Mouse (Mus musculus): ENCODE results near the gene Ovol1. TPM values are rescaled to one million over a fixed set of nuclear protein-coding genes. Genes with fewer than 3 reads are reported as not detected.

Ovol1 gene
- polyA plus RNA-seq, 1 experiment from 2014 or later = 0.08 TPM

DNA sequence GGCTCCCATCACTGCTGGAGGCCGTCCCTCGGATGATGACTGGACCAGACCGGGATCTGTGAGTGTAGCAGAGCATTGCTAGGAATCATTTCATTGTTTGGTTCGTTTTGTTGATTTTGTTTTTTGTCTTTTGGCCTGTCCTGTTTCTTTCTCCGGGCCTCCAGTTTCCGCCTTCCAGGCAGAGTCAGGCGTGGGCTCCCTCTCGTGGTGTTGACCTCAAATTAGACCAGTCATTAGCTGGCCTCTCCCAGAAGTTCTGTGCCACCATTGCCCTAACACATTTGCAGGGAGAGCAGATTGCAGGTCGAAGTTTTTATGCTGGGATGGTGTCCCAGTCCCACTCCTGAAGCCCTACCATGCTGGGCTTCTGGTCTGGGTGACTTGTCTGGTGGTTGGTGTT lies 28.7 kb upstream of the Ovol1 start:
- no peaks in the 10 kb centered on the region for H3K36me3 ChIP-seq
- no peak overlapping the region for H3K27ac ChIP-seq (replicated peaks)
- WGBS = 83% methylated on average over 9 of the region's 9 CpGs
- H3K27me3 ChIP-seq = no peaks in the 10 kb centered on the region
- no peaks in the 10 kb centered on the region for H3K4me1 ChIP-seq
- H3K4me3 ChIP-seq = no peak overlapping the region
- no peak for ATAC-seq (ENCODE audit: low FRiP score, low read depth)
- no peaks in the 10 kb centered on the region for H3K9me3 ChIP-seq
- no peak overlapping the region for H3K9ac ChIP-seq (replicated peaks)
- H3K4me2 ChIP-seq (replicated peaks) = no peak overlapping the region

DNA sequence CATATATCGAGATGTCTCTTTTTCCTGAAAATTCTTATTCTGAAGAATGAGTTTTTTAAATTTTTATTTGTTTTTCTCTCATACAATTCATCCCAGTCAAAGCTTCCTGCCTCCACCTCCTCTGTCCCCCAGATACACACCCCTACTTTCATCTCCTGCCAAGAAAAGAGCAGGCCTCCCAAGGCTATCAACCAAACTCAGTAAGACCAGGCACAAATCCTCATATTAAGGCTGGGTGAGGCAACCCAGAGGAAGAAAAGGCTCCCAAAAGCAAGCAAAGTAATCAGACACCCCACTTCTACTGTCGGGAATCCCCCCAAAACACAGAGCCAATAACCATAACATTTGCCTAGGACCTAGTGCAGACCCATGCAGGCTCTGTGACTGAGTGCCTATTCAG lies 21.5 kb upstream of the Ovol1 start:
- WGBS = 77% methylated on average over 2 of the region's 2 CpGs
- no peak overlapping the region for H3K4me3 ChIP-seq
- H3K4me1 ChIP-seq = no peaks in the 10 kb centered on the region
- ATAC-seq (ENCODE audit: low FRiP score, low read depth) = no peak
- H3K4me2 ChIP-seq (replicated peaks) = no peak overlapping the region
- H3K9me3 ChIP-seq = no peaks in the 10 kb centered on the region
- H3K9ac ChIP-seq (replicated peaks) = no peak overlapping the region
- H3K27ac ChIP-seq (replicated peaks) = no peak overlapping the region
- H3K27me3 ChIP-seq = no peaks in the 10 kb centered on the region
- no peaks in the 10 kb centered on the region for H3K36me3 ChIP-seq

DNA sequence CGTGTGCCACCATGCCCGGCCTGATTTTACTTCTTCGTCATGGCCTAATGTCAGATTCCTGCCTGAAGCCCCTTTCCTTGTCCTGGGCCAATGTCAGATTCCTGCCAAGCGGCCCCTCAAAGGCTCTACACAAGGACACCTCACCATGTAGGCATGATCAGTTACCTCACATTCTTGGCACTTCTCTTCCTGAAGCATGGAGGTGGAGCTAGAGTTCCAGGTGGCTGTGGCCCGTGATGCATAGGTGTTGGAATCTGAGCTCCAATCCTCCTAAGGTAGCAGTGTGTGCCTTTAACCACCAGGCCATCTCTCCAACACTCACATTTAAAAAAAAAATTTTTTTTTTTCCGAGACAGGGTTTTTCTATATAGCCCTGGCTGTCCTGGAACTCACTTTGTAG lies 20.3 kb upstream of the Ovol1 start:
- no peak overlapping the region for H3K4me3 ChIP-seq
- no peaks in the 10 kb centered on the region; the same call in 1 of the 2 replicates for H3K27me3 ChIP-seq
- H3K9ac ChIP-seq (replicated peaks) = no peak overlapping the region
- no peaks in the 10 kb centered on the region for H3K4me1 ChIP-seq
- no peak overlapping the region for H3K4me2 ChIP-seq (replicated peaks)
- H3K36me3 ChIP-seq = no peaks in the 10 kb centered on the region
- H3K27ac ChIP-seq (replicated peaks) = no peak overlapping the region
- no peaks in the 10 kb centered on the region for H3K9me3 ChIP-seq
- ATAC-seq (ENCODE audit: low FRiP score, low read depth) = no peak
- 84% methylated on average over 6 of the region's 6 CpGs for WGBS

DNA sequence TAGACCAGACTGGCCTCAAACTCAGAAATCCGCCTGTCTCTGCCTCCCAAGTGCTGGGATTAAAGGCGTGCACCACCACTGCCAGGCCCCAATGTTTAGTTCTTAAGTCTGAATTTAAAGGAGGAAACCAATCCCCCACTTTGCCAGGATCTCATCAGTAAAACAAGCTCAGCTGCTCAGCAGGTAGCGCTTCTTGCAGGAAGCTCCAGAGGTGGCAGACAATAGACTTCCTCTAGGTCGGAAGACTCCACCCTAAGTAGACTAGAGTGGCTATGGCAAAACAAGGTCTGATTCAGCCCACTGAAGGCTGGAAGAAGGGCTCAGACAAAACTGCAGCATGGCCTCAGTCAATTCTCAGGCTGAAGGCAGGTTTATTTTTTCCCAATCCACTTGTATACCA lies 19.5 kb upstream of the Ovol1 start:
- ATAC-seq (ENCODE audit: low FRiP score, low read depth) = no peak
- H3K9me3 ChIP-seq = no peaks in the 10 kb centered on the region
- H3K27me3 ChIP-seq = no peaks in the 10 kb centered on the region; the same call in 1 of the 2 replicates
- no peak overlapping the region for H3K4me2 ChIP-seq (replicated peaks)
- WGBS = 73% methylated on average over 4 of the region's 4 CpGs
- no peaks in the 10 kb centered on the region for H3K36me3 ChIP-seq
- no peak overlapping the region for H3K4me3 ChIP-seq
- H3K4me1 ChIP-seq = no peaks in the 10 kb centered on the region
- H3K27ac ChIP-seq (replicated peaks) = no peak overlapping the region
- H3K9ac ChIP-seq (replicated peaks) = no peak overlapping the region

DNA sequence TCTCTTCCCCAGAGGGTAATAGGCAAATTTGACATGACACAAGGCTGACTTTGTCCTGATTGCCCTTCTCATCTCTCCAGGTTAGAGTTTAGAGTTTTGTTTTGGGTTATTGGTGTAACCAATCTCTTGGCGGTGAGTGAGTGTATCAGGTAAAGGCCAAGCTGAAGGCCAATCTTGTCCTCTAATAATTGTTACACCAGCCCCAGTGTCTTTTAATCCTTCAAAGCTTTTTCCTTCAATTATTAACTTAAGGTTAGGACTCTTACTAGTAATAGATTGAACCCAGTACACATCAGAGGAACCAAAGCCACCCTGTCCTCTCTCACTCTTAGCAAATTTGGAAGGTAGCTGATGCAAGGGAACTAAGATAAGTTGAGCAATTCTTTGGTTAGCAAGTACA lies 14.9 kb upstream of the Ovol1 start:
- Histone ChIP-seq H3K27me3 (no peaks in the 10 kb centered on the region; the same call in 1 of the 2 replicates), H3K36me3 (no peaks in the 10 kb centered on the region; the same call in 1 of the 2 replicates), H3K9me3 (no peaks in the 10 kb centered on the region), H3K4me3 (no peak overlapping the region), H3K4me1 (no peaks in the 10 kb centered on the region), H3K27ac (replicated peaks) (no peak overlapping the region), H3K4me2 (replicated peaks) (no peak overlapping the region), H3K9ac (replicated peaks) (no peak overlapping the region)
- ATAC-seq (ENCODE audit: low FRiP score, low read depth) = no peak
- WGBS = 97% methylated on average over 1 of the region's 1 CpGs

DNA sequence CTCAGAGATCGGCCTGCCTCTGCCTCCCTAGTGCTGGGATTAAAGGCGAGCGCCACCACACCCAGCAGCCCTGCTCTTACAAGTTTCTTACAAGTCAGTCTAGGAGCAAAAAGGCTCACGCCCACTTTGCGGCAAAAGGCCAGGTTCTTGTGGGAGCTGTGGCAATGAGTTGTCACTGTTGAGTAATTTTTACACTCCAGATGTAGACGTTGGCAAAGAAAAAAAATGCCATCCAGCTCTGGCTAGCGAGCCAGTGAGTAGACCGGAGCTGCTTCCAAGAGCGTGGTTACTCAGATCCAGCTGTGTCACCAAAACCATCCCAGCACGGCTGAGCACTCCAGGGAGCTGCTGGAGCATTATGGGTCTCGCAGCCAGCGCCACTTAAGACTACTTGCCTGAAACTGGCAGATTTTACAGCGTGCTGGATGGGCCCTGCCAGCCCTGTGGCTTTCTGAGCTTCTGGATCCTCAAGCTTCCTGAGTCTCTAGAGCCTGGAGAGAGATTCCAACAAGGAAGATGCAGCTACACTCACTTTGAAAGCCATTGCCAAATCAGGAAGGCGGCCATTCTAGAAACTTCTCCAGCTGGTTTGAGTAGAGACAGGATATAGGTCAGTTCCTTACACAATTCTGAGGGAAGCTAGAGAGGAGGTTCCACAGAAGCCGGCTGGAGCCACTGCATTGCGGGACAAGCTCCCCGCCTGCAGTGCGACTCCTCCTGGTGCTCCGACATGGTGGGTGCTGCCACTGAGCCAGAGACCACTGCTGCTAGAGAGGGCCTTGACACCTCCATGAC lies 12.1 kb upstream of the Ovol1 start:
- Histone ChIP-seq H3K4me1 (peaks cover 12% of the 10 kb centered on the region), H3K4me2 (replicated peaks) (no peak overlapping the region), H3K27me3 (peaks cover 12% of the 10 kb centered on the region), H3K4me3 (no peak overlapping the region), H3K9me3 (no peaks in the 10 kb centered on the region), H3K9ac (replicated peaks) (no peak overlapping the region), H3K36me3 (no peaks in the 10 kb centered on the region; the same call in 1 of the 2 replicates), H3K27ac (replicated peaks) (no peak overlapping the region)
- no peak for ATAC-seq (ENCODE audit: low FRiP score, low read depth)
- WGBS = 87% methylated on average over 19 of the region's 19 CpGs

DNA sequence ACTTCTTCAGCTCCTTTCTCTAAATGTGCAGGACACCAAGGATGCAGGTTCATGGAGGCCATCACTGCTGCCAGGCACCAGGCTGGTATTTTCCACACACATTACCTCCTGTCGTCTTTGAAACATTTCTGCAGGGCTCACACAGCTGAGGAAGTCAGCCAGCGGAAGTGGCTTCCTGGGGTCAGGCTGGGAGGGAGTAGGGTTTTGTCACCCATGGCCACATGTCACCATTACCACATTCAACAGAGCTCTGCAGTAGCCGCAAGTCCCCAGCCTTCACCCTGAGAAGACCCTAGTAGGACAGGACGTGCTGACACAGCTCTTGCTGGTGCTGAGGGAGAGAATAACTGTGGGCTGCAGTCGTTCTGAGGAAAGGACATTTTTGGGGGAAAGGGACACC lies 11.4 kb upstream of the Ovol1 start:
- Histone ChIP-seq H3K27me3 (peaks cover 14% of the 10 kb centered on the region), H3K27ac (replicated peaks) (no peak overlapping the region), H3K4me2 (replicated peaks) (no peak overlapping the region), H3K9me3 (no peaks in the 10 kb centered on the region), H3K36me3 (no peaks in the 10 kb centered on the region; the same call in 1 of the 2 replicates), H3K9ac (replicated peaks) (no peak overlapping the region), H3K4me1 (peaks cover 17% of the 10 kb centered on the region), H3K4me3 (no peak overlapping the region)
- 80% methylated on average over 5 of the region's 5 CpGs for WGBS
- no peak for ATAC-seq (ENCODE audit: low FRiP score, low read depth)

DNA sequence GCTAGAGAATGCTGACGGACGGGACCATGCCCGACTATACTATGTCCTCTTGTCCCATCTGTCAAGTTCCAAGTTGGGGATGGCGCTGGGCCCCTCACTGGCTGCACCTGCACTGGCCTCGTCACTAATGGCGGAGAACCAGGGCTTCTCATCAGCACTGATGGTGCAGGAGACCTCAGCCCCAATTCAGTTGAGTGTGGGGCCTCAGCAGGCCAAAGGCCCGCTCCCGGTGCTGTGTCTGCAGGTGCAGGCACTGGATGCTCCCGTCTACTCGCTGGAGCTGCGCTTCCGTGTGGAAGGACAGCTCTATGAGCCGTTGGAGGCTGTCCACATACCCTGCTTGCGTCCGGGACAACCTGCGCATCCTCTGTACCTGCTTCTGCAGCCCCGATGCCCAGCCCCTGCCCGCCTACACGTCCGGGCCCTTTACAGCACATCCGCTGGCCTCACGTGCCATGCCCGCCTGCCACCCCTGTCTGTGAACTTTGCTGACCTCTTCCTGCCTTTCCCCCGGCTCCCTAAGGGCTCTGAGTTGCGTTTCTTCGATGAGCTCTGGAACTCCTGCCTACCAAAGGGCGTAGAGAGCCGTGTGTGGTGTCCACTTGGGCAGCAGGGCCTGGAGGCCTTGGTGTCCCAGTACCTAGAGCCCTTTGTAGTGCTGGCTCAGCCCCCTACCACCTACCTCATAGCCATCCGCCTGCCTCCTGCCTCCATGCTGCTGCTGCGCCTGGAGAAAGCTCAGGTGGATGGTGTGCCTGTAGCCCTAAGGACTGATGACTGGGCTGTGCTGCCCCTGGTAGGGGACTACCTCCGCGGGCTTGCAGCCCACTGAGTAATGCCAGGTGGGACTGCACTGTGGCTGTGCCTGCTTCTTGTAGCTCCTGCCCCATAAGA lies 10.2 kb upstream of the Ovol1 start:
- WGBS = 93% methylated on average over 32 of the region's 32 CpGs
- no peak for ATAC-seq (ENCODE audit: low FRiP score, low read depth)
- Histone ChIP-seq H3K9me3 (no peaks in the 10 kb centered on the region), H3K27me3 (peaks cover 26% of the 10 kb centered on the region), H3K9ac (replicated peaks) (no peak overlapping the region), H3K36me3 (no peaks in the 10 kb centered on the region; the same call in 1 of the 2 replicates), H3K4me1 (peaks cover 20% of the 10 kb centered on the region), H3K27ac (replicated peaks) (no peak overlapping the region), H3K4me3 (no peak overlapping the region), H3K4me2 (replicated peaks) (no peak overlapping the region)

DNA sequence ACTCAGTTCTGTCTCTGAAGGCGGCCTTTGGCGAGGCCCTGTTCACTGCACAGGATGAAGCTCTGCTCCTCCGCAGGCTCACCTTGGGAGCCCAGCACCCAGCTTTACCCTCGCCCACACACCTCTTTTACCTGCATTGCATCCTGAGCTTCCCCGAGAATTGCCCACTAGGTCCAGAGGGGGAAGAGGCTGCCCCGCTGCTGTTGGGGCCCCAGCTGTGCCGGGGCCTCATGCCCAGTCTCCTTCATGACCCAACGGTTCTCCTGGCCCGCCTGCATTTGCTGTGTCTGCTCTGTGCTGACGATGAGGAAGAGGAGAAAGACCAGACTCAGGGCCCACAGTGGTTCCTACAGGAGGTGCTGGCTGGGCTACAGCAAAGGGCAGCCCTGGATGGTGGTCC lies 9.1 kb upstream of the Ovol1 start:
- Histone ChIP-seq H3K9ac (replicated peaks) (no peak overlapping the region), H3K4me3 (no peak overlapping the region)

DNA sequence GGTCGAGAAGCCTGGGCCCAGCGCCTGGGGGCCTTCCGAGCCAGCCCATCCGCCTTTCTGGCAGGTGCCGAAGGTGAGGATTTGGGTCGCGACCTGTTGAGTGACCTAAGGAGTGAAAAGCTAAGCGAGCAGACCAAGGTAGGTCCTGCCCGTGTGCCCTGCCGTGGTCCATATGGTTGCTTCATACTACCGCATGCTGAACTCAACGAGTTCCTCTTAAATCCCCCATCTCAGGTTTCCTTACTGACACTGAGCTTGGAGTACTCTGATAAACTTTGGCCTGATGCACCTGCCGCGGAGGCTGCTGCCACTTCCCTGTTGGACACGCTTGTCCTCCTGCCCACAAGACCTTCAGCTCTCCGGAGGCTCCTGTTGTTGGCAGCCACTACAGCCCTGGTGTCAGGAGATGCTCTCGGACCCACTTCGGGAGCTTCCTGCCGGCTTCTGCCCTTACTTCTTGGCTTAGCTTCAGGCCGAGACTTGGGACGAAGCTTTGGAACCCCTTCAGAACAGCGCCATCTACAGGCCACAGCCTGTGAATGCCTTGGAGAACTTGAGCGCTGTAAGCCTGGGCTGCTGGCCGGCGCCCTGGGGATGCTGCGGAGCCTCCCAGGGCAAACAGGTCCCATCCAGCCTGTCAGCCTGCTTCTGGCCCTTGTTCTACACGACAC lies 8.2 kb upstream of the Ovol1 start:
- Histone ChIP-seq H3K36me3 (no peaks in the 10 kb centered on the region; the same call in 1 of the 2 replicates), H3K27ac (replicated peaks) (peak overlapping the region; percentile 87), H3K27me3 (peaks cover 41% of the 10 kb centered on the region), H3K4me1 (peaks cover 20% of the 10 kb centered on the region), H3K9ac (replicated peaks) (peak overlapping the region; percentile 79), H3K4me3 (peak overlapping the region; percentile 79), H3K4me2 (replicated peaks) (peak overlapping the region; percentile 91), H3K9me3 (no peaks in the 10 kb centered on the region)
- ATAC-seq (ENCODE audit: low FRiP score, low read depth) = no peak; the same call in 1 of the 2 replicates
- WGBS = 6% methylated on average over 27 of the region's 27 CpGs

More for the DNA sequence above, 9.1 kb upstream of the Ovol1 start:
- 0 out of 2 replicates have a peak overlapping the region, but pooled peaks have one; percentile 91 for H3K4me2 ChIP-seq (replicated peaks)
- H3K4me1 ChIP-seq = peaks cover 20% of the 10 kb centered on the region
- WGBS = 90% methylated on average over 10 of the region's 10 CpGs
- H3K9me3 ChIP-seq = no peaks in the 10 kb centered on the region
- H3K27me3 ChIP-seq = peaks cover 32% of the 10 kb centered on the region
- no peak overlapping the region for H3K27ac ChIP-seq (replicated peaks)
- ATAC-seq (ENCODE audit: low FRiP score, low read depth) = no peak
- no peaks in the 10 kb centered on the region; the same call in 1 of the 2 replicates for H3K36me3 ChIP-seq

DNA sequence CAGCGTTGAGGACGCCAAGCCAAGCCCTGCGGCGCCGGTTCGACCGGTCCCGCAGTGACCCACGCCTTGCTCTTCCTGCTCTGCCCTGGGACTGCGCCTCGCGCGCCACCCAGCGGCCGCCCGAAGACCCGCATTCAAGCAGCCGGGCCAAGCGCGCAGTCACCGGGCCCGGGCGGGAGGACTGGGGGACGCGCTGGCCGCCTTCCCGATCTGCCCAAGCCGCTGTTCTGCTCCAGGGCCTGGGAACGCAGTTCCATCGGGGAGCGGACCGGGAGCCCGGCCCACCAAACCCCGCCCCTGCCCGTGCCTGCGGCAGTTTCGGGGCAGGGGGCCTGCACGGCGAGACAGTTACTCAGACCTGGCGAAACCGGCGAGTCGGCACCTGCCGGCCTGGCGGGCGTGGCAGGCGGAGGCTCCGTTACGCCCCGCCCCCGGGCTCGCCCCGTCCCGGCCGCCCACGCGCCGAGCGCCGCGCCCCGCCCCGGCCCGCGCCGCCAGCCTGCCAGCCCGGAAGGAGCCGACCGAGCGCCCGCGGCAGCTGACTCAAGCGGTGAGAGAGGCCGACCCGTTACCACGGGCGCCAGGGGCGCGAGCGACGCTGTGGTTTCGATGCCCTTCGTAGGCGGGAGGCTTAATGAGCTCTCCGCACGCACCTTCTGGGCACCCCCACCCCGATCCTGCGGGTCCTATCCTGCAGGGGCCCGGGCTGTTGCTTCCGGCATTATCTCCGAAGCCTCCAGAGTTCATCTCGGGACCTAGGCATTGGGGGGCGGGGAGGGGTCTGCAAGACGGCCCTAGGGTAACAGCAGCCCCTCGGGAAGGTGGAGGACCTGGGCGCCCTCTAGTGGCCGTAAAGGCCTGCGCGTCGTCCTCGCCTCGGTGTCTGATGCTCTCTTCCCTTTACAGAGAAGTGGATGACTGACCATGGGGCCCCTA lies 7.4 kb upstream of the Ovol1 start, which contains the start of gene Ap5b1:
Gene Ap5b1, plus strand, starts transcription at position 492 of the 936 bp plus-strand sequence.
- peak within 1 kb of the TSS; percentile 87 for H3K27ac ChIP-seq (replicated peaks)
- peak within 1 kb of the TSS; percentile 79 for H3K9ac ChIP-seq (replicated peaks)
- no peaks in the 10 kb centered on the region; the same call in 1 of the 2 replicates for H3K36me3 ChIP-seq
- H3K4me3 ChIP-seq = peak within 1 kb of the TSS; percentile 79
- H3K27me3 ChIP-seq = peaks cover 49% of the 10 kb centered on the region
- H3K4me1 ChIP-seq = peaks cover 20% of the 10 kb centered on the region
- under 1% methylated on average over 92 of the region's 102 CpGs for WGBS
- no peaks in the 10 kb centered on the region for H3K9me3 ChIP-seq
- H3K4me2 ChIP-seq (replicated peaks) = peak within 1 kb of the TSS; percentile 91
- ATAC-seq (ENCODE audit: low FRiP score, low read depth) = peak; percentile 83

Measured in midbrain, embryonic 12.5 days (tissue).